Mouse (Mus musculus): ENCODE measurements at regions not wholly inside any gene's neighbourhood (a gene's known extent, or its start where the extent isn't known, plus 50 kb on each side); places are given as distances from the start of the nearest gene placed in this dataset.

GRCm38 (mm10) chr6:143590231-143590630 is 423.2 kb downstream of the Etnk1 start:
- TF ChIP-seq CTCF (IDR thresholded peaks at IDR 0.05; ENCODE audit: borderline replicate concordance, extremely low read depth, insufficient read depth, insufficient read length) = no peak
- no peak for TF ChIP-seq POLR2A (IDR thresholded peaks at IDR 0.05; ENCODE audit: borderline replicate concordance, extremely low read depth, insufficient read depth, insufficient read length, poor library complexity, severe bottlenecking)

All from brain, embryonic 14.5 days (tissue).